Mouse (Mus musculus) heart, postnatal 25 days (tissue): ENCODE results near the gene Rhobtb3. TPM values are rescaled to one million over a fixed set of nuclear protein-coding genes. Genes with fewer than 3 reads are reported as not detected.
"Not testable (repeated sequence)": the region's sequence is repeated elsewhere in the genome, so short reads cannot be mapped to it uniquely, and the experiment has no call there.

Source experiments
- DNase-seq: peaks from one replicate; pipeline ENCODE4 v3.0.0; 2022; ENCODE audit warnings: low spot score
- intact Hi-C: fragments of 180-260 bp; cut with DNase I; formaldehyde crosslinking; loops from one replicate; pipeline ENCODE4 v1.15.1; 2025
- total RNA-seq, 2 experiments: library from RNA; stranded (reverse); gene quantifications; 2 replicates each; pipeline ENCODE4 v1.2.3; 2021

Gene Rhobtb3
- total RNA-seq, 2 experiments from 2014 or later: 14.5 to 16.3 TPM

DNA sequence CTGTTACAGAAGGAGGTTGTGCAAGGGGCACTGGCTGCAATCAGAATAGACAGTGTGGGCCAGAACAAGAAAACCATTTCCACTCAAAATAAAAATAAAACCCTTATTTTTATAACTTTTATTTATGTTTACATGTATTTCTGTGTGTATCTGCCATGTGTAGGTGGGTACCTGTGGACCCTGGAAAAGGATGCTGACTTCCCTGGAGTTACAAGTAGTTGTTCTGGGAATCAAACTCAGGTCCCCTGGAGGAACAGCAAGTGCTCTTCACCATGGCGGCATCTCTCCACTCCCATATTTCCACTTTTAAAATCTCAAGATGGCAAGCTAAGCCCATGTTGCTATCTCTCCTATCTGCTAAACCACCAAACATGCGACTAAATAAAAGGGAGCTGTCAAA lies 13.1 kb downstream of the Rhobtb3 start:
- no peak for DNase-seq
- intact Hi-C loops: no loop called here

DNA sequence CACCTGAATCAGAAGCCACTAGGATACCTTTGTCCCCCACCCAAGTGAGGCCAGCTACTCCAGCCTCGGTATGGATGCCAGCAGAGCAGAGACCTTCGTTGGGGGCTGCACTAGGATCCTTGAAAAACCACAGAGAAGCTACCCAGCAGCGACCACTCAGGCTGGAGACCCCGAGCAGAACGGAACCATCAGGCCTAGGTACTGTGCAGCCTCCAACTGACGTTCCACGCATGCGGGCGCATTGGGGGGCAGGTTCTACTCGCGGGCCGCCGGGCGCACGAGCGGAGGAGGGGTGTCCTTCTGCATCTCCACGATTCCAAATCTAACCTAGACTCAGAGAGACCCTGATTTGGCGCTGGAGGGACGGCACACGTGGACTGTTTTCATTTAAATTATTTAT lies 13.7 kb downstream of the Rhobtb3 start:
- no peak for DNase-seq
- intact Hi-C loops: no loop called here

DNA sequence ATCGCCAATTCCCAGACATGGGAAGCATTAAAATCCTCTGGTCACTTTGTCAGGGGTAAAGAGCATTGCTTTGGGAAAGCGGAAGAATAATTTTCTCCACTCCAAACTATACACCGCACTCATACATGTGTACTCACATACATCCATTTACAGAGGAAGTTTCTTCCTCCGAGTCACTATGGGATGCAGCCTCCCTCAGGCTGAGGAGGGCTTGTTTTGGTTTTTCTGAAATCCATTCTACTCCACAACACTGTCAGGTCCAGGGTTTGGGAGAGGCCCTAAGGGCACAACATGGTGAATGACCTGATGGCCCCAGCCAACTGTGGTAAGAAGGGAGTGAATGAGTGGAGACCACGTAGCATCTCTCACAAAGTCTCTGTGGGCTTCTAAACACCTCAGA lies 14.7 kb downstream of the Rhobtb3 start:
- intact Hi-C loops, DNase-seq: not testable (repeated sequence)

- intact Hi-C loops: no loop called here
- DNase-seq: no peak
Observed at GRCm38 (mm10) chr13:75927951-75928350, 15.8 kb downstream of the Rhobtb3 start.

DNA sequence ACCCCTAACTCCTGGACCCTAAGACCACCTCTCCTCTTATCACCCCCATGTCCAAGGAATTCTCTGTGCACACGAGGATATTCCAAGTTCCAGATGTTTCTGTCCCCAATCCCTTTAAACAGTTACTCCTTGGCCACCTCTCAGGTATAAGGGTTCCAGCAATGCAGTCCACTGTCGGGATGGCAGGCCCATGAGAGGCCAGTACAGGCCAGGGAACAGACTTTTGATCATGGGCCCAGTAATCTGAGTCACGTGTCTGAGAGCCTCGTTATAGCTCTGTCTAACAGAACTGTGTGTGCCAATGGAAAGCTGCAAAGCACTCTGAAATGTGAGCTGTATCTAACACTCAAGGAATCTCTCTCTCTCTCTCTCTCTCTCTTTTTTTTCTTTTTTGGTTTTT lies 29.6 kb downstream of the Rhobtb3 start:
- intact Hi-C loops: no loop called here
- DNase-seq: no peak

DNA sequence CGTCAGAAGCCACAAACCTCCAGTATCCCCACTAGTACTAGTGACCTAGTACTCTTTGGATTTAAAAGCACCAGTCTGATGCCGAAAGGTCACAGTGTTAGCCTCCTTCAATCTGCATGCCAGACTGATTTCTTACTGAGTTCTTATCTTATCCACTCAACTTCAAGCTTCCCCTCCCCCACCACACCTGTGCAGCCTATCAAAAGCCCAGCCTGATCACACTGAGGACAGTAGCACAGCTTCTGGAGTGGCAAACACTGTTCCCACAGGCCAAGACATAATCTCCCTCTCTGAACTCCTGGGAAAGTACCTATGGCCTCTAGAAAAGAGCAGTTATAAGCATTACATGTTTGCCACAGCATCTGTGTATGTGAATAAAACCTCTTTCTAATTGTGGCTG lies 35.5 kb downstream of the Rhobtb3 start:
- DNase-seq: no peak
- intact Hi-C loops: no loop called here

DNA sequence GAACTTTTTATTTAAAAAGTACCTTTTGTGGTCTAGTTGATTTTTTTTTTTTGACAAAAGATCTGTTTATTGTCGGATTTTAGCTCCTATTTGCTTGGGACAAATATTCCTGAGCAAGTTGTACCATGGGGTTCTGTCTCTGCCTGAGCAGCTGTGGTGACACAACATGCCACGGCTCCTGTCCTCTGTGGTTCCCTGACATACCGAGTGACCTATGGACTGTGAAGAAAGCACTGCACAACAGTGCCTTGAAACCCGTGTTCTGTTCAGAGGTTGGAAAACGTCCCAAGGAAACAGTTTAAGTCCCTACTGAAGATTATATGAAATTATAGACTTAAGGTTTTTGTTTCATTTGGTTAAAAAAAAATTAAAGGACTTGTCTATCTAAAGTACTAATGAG lies 36.6 kb downstream of the Rhobtb3 start:
- intact Hi-C loops: no loop called here

DNA sequence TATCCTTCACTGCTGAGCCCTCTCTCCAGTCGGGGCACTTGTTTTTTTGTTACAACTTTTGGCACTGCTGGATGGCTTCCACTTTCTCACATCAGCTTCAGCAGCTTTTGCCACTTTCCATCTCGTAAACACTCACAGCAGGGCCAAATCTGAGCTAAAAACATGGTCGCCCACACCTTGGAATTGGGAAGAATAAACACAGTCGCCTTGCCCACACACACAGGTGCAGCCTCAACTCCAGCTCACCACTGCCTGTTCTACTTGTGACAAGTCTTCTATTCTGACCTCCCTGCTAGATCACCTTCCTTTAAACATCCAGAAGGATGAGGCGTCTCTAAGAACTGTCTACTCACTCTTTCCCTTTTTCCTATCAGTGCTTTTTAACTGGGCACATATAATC lies 39.1 kb downstream of the Rhobtb3 start:
- intact Hi-C loops: no loop called here
- DNase-seq: no peak

More for the DNA sequence above, 36.6 kb downstream of the Rhobtb3 start:
- DNase-seq: no peak

DNA sequence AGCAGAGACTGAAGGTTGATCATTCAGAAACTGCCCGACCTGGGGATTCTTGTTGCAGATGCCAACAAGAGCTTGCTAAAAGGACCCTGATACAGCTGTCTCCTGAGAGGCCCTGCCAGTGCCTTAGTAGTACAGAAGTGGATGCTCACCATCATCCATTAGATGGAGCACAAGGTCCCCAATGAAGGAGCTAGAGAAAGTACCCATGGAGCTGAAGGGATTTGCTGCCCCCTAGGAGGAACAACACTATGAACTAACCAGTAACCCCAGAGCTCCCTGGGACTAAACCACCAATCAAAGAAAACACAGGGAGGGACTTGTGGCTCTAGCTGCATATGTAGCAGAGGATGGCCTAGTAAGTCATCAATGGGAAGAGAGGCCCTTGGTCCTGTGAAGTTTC lies 42.8 kb downstream of the Rhobtb3 start:
- DNase-seq, intact Hi-C loops: not testable (repeated sequence)

DNA sequence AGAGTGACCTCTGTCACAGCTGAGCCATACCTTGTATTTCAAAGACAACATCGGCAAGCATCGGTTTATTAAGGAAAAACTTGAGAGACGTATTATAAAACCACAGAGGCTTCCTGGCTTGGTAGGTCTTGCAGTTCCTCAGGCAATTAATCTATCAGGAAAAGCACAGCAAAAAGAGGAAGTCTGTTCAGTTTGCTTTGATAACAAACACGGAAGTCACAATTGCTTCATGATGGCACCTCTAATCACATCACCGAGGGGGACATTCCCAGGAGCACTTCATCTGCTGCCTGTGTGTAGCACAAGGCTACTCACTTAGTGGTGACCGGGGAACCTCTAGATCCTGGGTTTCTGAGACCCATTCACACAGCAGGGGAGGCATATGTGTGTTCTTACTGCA lies 50.8 kb downstream of the Rhobtb3 start:
- intact Hi-C loops: no loop called here
- DNase-seq: no peak

DNA sequence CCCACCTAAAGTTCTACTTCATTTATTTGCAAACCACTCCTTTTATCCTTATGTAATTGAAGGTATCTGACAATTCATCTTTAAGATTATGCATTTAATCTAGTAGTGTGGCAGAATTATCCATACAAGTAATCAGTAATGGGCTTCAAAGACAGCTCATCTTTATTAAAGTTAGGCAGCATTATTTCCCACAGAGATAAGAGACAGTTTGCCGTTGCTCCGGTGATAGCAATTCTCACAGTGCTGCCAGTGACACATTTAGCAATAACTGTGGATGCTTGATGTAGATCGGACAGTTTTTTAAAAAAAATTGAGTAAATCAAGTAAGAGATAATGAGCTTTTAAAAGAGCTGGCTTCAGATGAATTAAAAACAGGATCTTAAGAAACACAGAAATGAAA lies 51.4 kb downstream of the Rhobtb3 start:
- intact Hi-C loops: no loop called here
- no peak for DNase-seq

- intact Hi-C loops: no loop called here
- DNase-seq: no peak
Observed at GRCm38 (mm10) chr13:75891868-75892267, 51.9 kb downstream of the Rhobtb3 start.

GRCm38 (mm10) chr13:75883792-75884191 lies 59.9 kb downstream of the Rhobtb3 start:
- DNase-seq: no peak
- intact Hi-C loops: no loop called here

DNA sequence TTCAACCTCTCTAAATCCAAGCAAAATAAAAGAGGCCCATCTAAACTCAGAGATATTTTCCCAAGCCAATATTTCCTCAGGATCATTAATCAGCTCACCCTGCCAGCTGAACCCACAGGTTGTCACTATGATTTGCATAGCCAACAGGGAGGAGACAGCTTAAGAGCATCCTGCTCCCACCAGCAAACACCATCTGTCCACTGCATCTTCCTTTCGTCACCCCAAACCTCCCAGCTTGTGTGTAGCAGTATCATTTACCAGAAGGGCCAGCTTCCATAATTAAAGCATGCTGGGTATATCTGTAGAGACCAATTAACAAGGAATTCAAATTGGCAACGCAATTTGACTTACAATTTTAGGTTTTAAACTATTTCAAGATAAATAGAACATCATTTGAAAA lies 63.2 kb downstream of the Rhobtb3 start:
- DNase-seq: no peak
- intact Hi-C loops: no loop called here

DNA sequence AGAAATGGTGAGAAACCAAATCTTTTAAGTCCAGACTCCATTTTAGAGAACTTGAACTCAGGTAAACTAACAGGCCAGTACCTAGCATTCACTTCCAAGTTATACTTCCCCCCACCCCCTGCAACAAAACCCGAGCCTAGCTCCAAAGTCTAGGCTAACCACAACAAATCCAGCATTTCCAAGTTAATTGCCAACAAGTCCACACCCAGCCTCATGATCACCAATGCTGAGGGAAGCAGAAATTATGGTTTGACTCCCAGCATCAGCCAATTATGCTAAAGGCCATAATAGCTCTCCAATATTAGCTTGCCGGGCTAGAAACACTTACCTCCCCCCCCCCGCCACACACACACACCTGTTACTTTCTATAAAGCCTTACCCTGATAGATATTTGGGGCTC lies 64.0 kb downstream of the Rhobtb3 start:
- intact Hi-C loops: loop anchor here (2.0 to 5.0 kb wide), 3 partner anchors 82 to 653 kb away; no protein-coding TSS in a partner anchor
- no peak for DNase-seq

DNA sequence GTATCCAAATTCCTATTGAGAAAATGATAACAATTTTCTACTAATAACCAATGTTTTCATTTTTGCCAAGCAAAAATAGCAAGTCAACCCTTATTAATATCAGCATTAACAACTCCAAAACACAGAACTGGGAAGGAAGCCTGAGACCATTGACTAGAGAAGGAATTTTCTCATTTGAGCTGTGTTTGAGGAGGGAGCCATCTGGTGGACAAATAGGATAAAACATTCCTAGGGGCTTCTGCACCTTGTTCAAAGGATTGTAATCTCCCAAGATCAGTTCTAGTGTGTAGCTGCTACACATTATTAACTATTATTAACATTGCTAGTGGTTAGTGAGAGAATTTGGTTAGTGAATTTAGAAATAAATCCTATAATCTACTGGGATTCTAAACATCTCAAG lies 65.8 kb downstream of the Rhobtb3 start:
- no peak for DNase-seq
- intact Hi-C loops: loop anchor here (2.0 to 5.0 kb wide), 3 partner anchors 81 to 651 kb away; no protein-coding TSS in a partner anchor

GRCm38 (mm10) chr13:75876592-75876991 lies 67.1 kb downstream of the Rhobtb3 start:
- no peak for DNase-seq
- intact Hi-C loops: loop anchor here (5.0 kb wide), 2 partner anchors 79 to 146 kb away; no protein-coding TSS in a partner anchor

DNA sequence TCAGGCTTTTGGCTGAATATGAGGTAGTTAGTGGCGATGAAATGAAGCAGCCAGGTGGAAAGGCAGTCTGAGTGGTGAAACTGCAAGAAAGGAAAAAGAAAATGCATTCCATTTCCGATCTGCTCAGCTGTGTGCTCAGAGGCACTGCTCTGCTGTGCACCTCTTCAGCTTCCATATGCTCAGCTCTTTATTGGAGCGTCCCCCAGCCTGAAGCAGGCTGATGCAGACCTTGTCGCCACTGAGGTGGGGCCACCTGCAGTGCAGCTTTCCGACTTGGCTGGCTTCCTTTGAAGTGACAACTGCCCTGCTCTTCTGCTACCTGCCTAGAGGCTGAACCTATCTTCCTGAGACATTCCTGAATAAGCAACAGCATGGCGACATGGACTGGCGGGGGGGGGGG lies 67.5 kb downstream of the Rhobtb3 start:
- intact Hi-C loops: loop anchor here (5.0 kb wide), 2 partner anchors 79 to 146 kb away; no protein-coding TSS in a partner anchor
- not testable (repeated sequence) for DNase-seq

DNA sequence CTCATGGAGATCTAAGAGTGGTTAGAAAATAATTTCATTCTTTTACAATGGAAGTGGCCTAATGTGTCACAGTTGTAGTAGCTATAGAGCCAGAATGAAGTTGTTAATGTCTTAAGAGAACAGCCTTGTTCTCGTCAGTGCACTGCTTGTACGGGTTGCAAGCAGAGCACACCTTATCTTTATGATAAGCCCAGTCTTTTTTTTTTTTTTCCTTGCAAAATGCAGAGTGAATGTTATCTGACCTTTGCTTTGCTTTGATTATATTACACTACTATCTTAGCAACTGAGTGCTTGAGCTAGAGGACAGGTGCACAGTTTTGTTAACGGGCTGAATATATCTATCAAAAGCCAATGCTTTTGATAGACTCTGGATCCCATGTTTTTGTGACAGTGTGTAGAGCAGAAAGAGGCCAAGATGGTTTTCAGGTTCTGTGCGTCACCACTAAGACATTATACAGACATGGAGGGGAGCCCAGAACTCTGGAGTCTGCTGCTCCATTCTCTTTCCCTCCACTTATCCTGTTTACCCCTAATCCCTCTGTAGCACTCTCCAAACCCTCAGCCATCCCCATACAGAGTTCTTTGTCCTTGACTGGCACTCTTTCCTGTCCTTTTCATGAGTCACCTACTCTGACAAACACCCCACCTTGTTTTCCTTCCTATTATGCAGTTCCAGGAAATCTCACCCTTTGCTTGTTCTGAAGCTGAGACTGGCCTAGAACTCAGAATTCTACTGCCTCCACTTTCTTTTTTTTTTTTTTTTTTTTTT lies 68.9 kb downstream of the Rhobtb3 start:
- no peak for DNase-seq
- intact Hi-C loops: loop anchor here (5.0 kb wide), 2 partner anchors 77 to 148 kb away; no protein-coding TSS in a partner anchor

DNA sequence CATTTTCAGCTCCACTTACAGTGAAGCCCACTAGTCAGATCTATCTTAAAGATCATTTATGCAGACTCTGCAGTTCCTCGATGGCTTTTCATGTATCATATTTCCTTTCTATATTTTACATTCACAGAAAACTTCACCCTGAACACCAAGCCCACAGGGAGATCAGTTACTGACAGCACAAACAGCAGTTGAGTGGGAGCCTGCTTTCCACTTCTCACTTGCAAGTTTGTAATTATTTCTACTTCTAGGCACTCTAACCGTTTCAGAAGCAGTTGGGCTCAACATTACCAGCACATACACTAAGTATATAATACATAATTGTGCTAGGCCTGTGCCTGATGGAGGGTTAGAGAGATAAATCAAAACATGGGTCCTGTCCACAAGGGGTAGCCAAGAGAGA lies 75.8 kb downstream of the Rhobtb3 start:
- DNase-seq: no peak
- intact Hi-C loops: no loop called here

GRCm38 (mm10) chr13:75865486-75866184 lies 78.1 kb downstream of the Rhobtb3 start:
- DNase-seq: no peak
- intact Hi-C loops: no loop called here
